Mouse (Mus musculus): ENCODE measurements at regions not wholly inside any gene's neighbourhood (a gene's known extent, or its start where the extent isn't known, plus 50 kb on each side); places are given as distances from the start of the nearest gene placed in this dataset.

GRCm38 (mm10) chr12:112404338-112404737, 84.9 kb upstream of the A530016L24Rik start:
- TF ChIP-seq POLR2A (IDR thresholded peaks at IDR 0.05; ENCODE audit: borderline replicate concordance, insufficient read depth, low read length) (no peak), CTCF (IDR thresholded peaks at IDR 0.05; ENCODE audit: borderline replicate concordance, insufficient read depth, low read depth, low read length) (no peak)
